Comparison of ENCODE assay signal across 28 mouse cellular contexts in genomic region chr13:52769956-52770355, GRCm38 (mm10).
A peak's percentile ranks its signal among the peaks of the same experiment; 100 is the strongest.
DNase-seq lines count a peak whose midpoint lies in the region; ATAC-seq lines count a peak whose summit lies in the region.
"Had no signal": no experiment of that assay in that cellular context is flagged by ENCODE, and none has a peak within 500 bp of the region (broad histone marks: within the 10 kb centered on the region; RNA-seq: fewer than 3 reads in every experiment).

No protein-coding gene starts in this region.

- H3K9ac ChIP-seq in hindbrain, embryonic 16.5 days (ENCODE audit: low read depth, low read length): no peak overlapping the region
- H3K9ac ChIP-seq: embryonic facial prominence, embryonic 12.5 days; limb, embryonic 12.5 days; stomach, embryonic 15.5 days had no signal

- DNase-seq in heart, embryonic 10.5 days (ENCODE audit: low spot score): no peak
- DNase-seq in heart, adult 8-10 months (ENCODE audit: low spot score): no peak
- peak; percentile 24 for DNase-seq in layer of hippocampus, adult 9-11 months
- DNase-seq in layer of hippocampus, adult 9-10 months (ENCODE audit: low spot score): no peak
- DNase-seq in lung, postnatal 10 days: peak; percentile 60
- DNase-seq in lung, postnatal 25 days (ENCODE audit: low spot score): no peak
- DNase-seq in lung, postnatal 4 days: peak; percentile 30 to 76
- DNase-seq: adrenal gland, adult 2 months; adrenal gland, postnatal 36 days; B cell, adult 2 months; cerebellum, adult 8-10 months; cerebellum, postnatal 25 days; kidney, postnatal 14 days; right cerebral cortex, postnatal 25 days; thymus, postnatal 14 days had no signal

- H3K4me1 ChIP-seq in heart, embryonic 10.5 days: peaks cover 29% of the 10 kb centered on the region
- peaks cover 12% of the 10 kb centered on the region for H3K4me1 ChIP-seq in hindbrain, embryonic 16.5 days (ENCODE audit: control insufficient read depth, insufficient read depth, low read depth, low read length)

- H3K4me3 ChIP-seq in heart, embryonic 10.5 days: no peak overlapping the region
- H3K4me3 ChIP-seq in hindbrain, embryonic 16.5 days (ENCODE audit: low read length): no peak overlapping the region
- H3K4me3 ChIP-seq: embryonic facial prominence, embryonic 12.5 days; erythroblast, embryonic 14.5 days; left cerebral cortex, adult 2 months; limb, embryonic 12.5 days; stomach, embryonic 15.5 days had no signal

- H3K27ac ChIP-seq in heart, embryonic 10.5 days: 0 out of 2 replicates have a peak overlapping the region, but pooled peaks have one; percentile 8
- H3K27ac ChIP-seq in hindbrain, embryonic 16.5 days (ENCODE audit: low read depth, low read length): no peak overlapping the region
- H3K27ac ChIP-seq: embryonic facial prominence, embryonic 12.5 days; hindbrain, postnatal 0 days; left cerebral cortex, adult 2 months; limb, embryonic 12.5 days; stomach, embryonic 15.5 days had no signal

- no peaks in the 10 kb centered on the region for H3K27me3 ChIP-seq in heart, embryonic 10.5 days (ENCODE audit: insufficient read depth, poor library complexity, severe bottlenecking)
- H3K27me3 ChIP-seq in hindbrain, embryonic 16.5 days (replicated peaks; ENCODE audit: control insufficient read depth, insufficient read depth, low read length): no peaks in the 10 kb centered on the region
- H3K27me3 ChIP-seq: embryonic facial prominence, embryonic 12.5 days; limb, embryonic 12.5 days; stomach, embryonic 15.5 days had no signal

- 74% methylated on average over 8 of the region's 8 CpGs for WGBS in heart, embryonic 10.5 days
- 86% methylated on average over 8 of the region's 8 CpGs for WGBS in hindbrain, embryonic 16.5 days

- no peak overlapping the region for H3K4me2 ChIP-seq in hindbrain, embryonic 16.5 days (ENCODE audit: low read length)
- H3K4me2 ChIP-seq: embryonic facial prominence, embryonic 12.5 days; heart, embryonic 11.5 days; limb, embryonic 12.5 days; liver, embryonic 11.5 days; midbrain, embryonic 11.5 days; stomach, embryonic 15.5 days had no signal

- no peaks in the 10 kb centered on the region for H3K9me3 ChIP-seq in heart, embryonic 10.5 days
- H3K9me3 ChIP-seq in hindbrain, embryonic 16.5 days (ENCODE audit: control insufficient read depth, low read length): no peaks in the 10 kb centered on the region
- H3K9me3 ChIP-seq: embryonic facial prominence, embryonic 12.5 days; limb, embryonic 12.5 days; stomach, embryonic 15.5 days had no signal

- no peaks in the 10 kb centered on the region for H3K36me3 ChIP-seq in heart, embryonic 10.5 days
- H3K36me3 ChIP-seq in hindbrain, embryonic 16.5 days (ENCODE audit: control insufficient read depth, insufficient read depth, low read length): no peaks in the 10 kb centered on the region
- H3K36me3 ChIP-seq: embryonic facial prominence, embryonic 12.5 days; limb, embryonic 12.5 days; stomach, embryonic 15.5 days had no signal

- no peak for ATAC-seq in hindbrain, embryonic 16.5 days
- ATAC-seq: forebrain, embryonic 16.5 days; hindbrain, postnatal 0 days; intestine, embryonic 16.5 days; midbrain, embryonic 16.5 days had no signal

Comparison
In these comparisons a context has a peak if more than half of its experiments do, and no peak if none do; other contexts are left out.
1. DNase-seq: peak in layer of hippocampus, adult 9-11 months (single experiment), lung, postnatal 10 days (single experiment) and lung, postnatal 4 days (2 of 2); none in heart, embryonic 10.5 days (single experiment), heart, adult 8-10 months (single experiment), layer of hippocampus, adult 9-10 months (single experiment) and lung, postnatal 25 days (single experiment).